Mouse (Mus musculus) right cerebral cortex, postnatal 4 days (tissue): ENCODE measurements around the gene Rbm20.
"Not testable (repeated sequence)": the region's sequence is repeated elsewhere in the genome, so short reads cannot be mapped to it uniquely, and the experiment has no call there.

Experiments
- DNase-seq: peaks from one replicate; pipeline ENCODE4 v3.0.0-alpha.2; 2022

Gene Rbm20

GRCm38 (mm10) chr19:53793994-53794890 is 117.1 kb downstream of the Rbm20 start:
- no peak for DNase-seq

GRCm38 (mm10) chr19:53794996-53795395 is 117.9 kb downstream of the Rbm20 start:
- DNase-seq: no peak

- DNase-seq: no peak
Observed at GRCm38 (mm10) chr19:53796020-53796419, 118.9 kb downstream of the Rbm20 start.

- no peak for DNase-seq
Observed at GRCm38 (mm10) chr19:53797770-53798169, 120.7 kb downstream of the Rbm20 start.

GRCm38 (mm10) chr19:53799885-53800284 is 122.8 kb downstream of the Rbm20 start:
- no peak for DNase-seq

- DNase-seq: no peak
Observed at GRCm38 (mm10) chr19:53800365-53800999, 123.4 kb downstream of the Rbm20 start.

GRCm38 (mm10) chr19:53801380-53801779 is 124.3 kb downstream of the Rbm20 start:
- DNase-seq: no peak

- no peak for DNase-seq
Observed at GRCm38 (mm10) chr19:53801789-53802683, 124.9 kb downstream of the Rbm20 start.

- no peak for DNase-seq
Observed at GRCm38 (mm10) chr19:53803954-53804353, 126.8 kb downstream of the Rbm20 start.

- no peak for DNase-seq
Observed at GRCm38 (mm10) chr19:53805063-53805462, 128.0 kb downstream of the Rbm20 start.

- no peak for DNase-seq
Observed at GRCm38 (mm10) chr19:53806126-53806525, 129.0 kb downstream of the Rbm20 start.

GRCm38 (mm10) chr19:53806526-53807275 is 129.6 kb downstream of the Rbm20 start:
- DNase-seq: not testable (repeated sequence)

GRCm38 (mm10) chr19:53807276-53807801 is 130.2 kb downstream of the Rbm20 start:
- DNase-seq: no peak

GRCm38 (mm10) chr19:53808041-53808777 is 131.1 kb downstream of the Rbm20 start:
- no peak for DNase-seq

- DNase-seq: no peak
Observed at GRCm38 (mm10) chr19:53809185-53809861, 132.2 kb downstream of the Rbm20 start.

- DNase-seq: no peak
Observed at GRCm38 (mm10) chr19:53810024-53810423, 132.9 kb downstream of the Rbm20 start.

GRCm38 (mm10) chr19:53810584-53810983 is 133.5 kb downstream of the Rbm20 start:
- DNase-seq: no peak

GRCm38 (mm10) chr19:53813576-53813975 is 136.5 kb downstream of the Rbm20 start:
- no peak for DNase-seq

- no peak for DNase-seq
Observed at GRCm38 (mm10) chr19:53815714-53816113, 138.6 kb downstream of the Rbm20 start.

GRCm38 (mm10) chr19:53816242-53816641 is 139.1 kb downstream of the Rbm20 start:
- DNase-seq: no peak

- DNase-seq: no peak
Observed at GRCm38 (mm10) chr19:53819299-53819698, 142.2 kb downstream of the Rbm20 start.
